Mouse (Mus musculus) midbrain, embryonic 11.5 days (tissue): ENCODE measurements at regions not wholly inside any gene's neighbourhood (a gene's known extent, or its start where the extent isn't known, plus 50 kb on each side); places are given as distances from the start of the nearest gene placed in this dataset.

ENCODE experiments used
- ATAC-seq: fragments of 200-750 bp; cut with Nextera tagmentation; 2 replicates; pipeline ENCODE4 v1.8.0; 2017; ENCODE audit warnings: moderate TSS enrichment, moderate library complexity; ENCODE audit not compliant: low FRiP score
- DNase-seq: peaks from one replicate; pipeline ENCODE4 v3.0.0; 2015; ENCODE audit warnings: low spot score; ENCODE audit errors: missing footprints
- H3K27ac ChIP-seq: fragments of 300-500 bp; sonication (generic); 2 replicates; pipeline ENCODE4 v1.5.1; 2014; ENCODE audit warnings: low read depth, low read length
- H3K27me3 ChIP-seq: fragments of 300-500 bp; sonication (generic); 2 replicates; pipeline ENCODE4 v1.6.1; 2014; ENCODE audit warnings: mild to moderate bottlenecking, low read length, moderate library complexity, mixed read lengths; ENCODE audit not compliant: control insufficient read depth, insufficient read depth
- H3K36me3 ChIP-seq: fragments of 300-500 bp; sonication (generic); 2 replicates; pipeline ENCODE4 v1.6.1; 2014; ENCODE audit warnings: mild to moderate bottlenecking, low read length, moderate library complexity, mixed read lengths; ENCODE audit not compliant: control insufficient read depth, insufficient read depth
- H3K4me1 ChIP-seq: fragments of 300-500 bp; sonication (generic); 2 replicates; pipeline ENCODE4 v1.6.1; 2014; ENCODE audit warnings: low read length; ENCODE audit not compliant: control insufficient read depth, insufficient read depth
- H3K4me2 ChIP-seq: fragments of 300-500 bp; sonication (generic); 2 replicates; pipeline ENCODE4 v1.6.1; 2014; ENCODE audit warnings: mild to moderate bottlenecking, moderate library complexity
- H3K4me3 ChIP-seq: fragments of 300-500 bp; sonication (generic); 2 replicates; pipeline ENCODE4 v1.5.1; 2014; ENCODE audit warnings: low read depth, low read length
- H3K9ac ChIP-seq: fragments of 300-500 bp; sonication (generic); 2 replicates; pipeline ENCODE4 v1.6.1; 2014; ENCODE audit warnings: low read length
- H3K9me3 ChIP-seq: fragments of 300-500 bp; sonication (generic); 2 replicates; pipeline ENCODE4 v1.6.1; 2016; ENCODE audit warnings: low read length; ENCODE audit not compliant: control insufficient read depth
- WGBS: fragments of 180-500 bp; shearing (Covaris S2); extraction: QIAGEN DNeasy Blood & Tissue Kit; methylation state at CpG from one replicate; pipeline ENCODE4 v1.1.7; 2014; 5-methylcytosine and 5-hydroxymethylcytosine counted together

DNA sequence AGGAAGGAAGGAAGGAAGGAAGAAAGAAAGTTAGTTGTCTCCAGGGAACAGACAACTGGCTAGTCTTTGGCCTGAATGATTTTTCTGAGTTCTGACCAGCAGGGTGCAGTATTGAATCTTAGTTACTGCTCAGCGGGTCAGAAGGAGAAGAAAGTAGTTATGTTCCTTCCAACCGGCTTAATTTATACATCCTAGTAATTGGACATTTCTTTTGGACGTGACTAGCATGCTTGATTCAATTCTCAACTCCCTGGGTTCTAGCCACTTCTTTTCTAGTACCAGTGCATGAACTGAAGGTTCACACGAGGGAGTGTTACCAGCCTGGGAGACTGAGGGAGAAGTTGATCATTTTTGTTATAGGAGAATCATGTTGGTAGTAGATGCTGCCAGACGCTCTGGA is 269.1 kb upstream of the 4930452B06Rik start:
- DNase-seq (peak; percentile 93), ATAC-seq (peak; percentile 46; the same call in 1 of the 2 replicates)
- Histone ChIP-seq H3K9ac (no peak overlapping the region), H3K27me3 (no peaks in the 10 kb centered on the region), H3K4me1 (no peaks in the 10 kb centered on the region), H3K36me3 (no peaks in the 10 kb centered on the region), H3K9me3 (no peaks in the 10 kb centered on the region), H3K4me3 (no peak overlapping the region), H3K27ac (no peak overlapping the region), H3K4me2 (no peak overlapping the region)
- WGBS = 33% methylated on average over 5 of the region's 5 CpGs
